Mouse (Mus musculus) monocyte, adult 5-6 weeks (primary cell): ENCODE results near the gene Slc17a4. TPM values are rescaled to one million over a fixed set of nuclear protein-coding genes. Genes with fewer than 3 reads are reported as not detected.

Experiments used
- ATAC-seq: fragments of 153-309, 156-312 bp; replicated peaks from 2 replicates; pipeline ENCODE4 v1.8.0; 2017; ENCODE audit warnings: mild to moderate bottlenecking; ENCODE audit not compliant: low TSS enrichment, insufficient number of reproducible peaks, severe bottlenecking, poor library complexity, low FRiP score
- total RNA-seq: library from RNA; stranded (forward); fragments of 200-1000, 200-491, 200-594 nt; gene quantifications from 3 replicates; pipeline ENCODE4 v1.2.3, GENCODE M21; 2017

Gene Slc17a4
- total RNA-seq, 1 experiment from 2014 or later, result not detected

DNA sequence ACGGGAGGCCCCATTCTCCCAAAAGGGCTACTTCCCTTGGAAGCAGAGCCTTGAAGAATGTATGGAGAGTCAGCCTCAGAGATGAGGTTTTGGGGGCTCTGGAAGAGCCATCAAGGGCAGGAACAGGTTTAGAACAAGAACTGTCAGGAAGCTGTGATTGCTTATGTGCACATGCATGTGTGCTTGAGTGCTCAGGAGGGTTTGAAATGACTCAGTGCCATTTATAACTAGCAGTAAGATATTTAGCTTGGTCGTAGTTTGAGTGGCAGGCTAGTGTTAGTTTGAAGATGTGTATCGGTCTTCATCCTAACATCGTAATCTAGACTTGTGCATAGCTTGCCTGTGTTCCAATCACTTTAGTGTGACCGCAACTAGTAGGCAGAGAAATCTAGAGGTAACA, 7.9 kb downstream of the Slc17a4 start:
- no peak for ATAC-seq

DNA sequence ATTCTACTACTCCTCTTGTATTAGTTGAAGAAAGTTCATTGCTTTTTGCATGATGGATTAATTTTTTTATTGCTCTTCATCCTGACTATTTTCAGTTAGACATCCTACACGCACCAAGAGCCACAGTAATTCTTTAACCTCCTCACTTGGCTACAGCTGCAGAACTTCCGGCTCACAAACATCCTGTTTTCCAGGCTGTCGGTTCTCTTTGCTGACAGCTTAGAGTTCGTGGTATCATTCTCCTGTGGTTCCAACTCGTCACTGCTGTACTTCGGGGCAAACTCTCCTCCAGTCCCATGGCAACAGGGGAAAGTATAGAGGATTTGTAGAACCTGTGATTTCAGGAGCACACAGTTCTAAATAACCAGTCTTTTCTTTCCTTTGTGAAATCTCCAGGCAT, 16.6 kb downstream of the Slc17a4 start:
- no peak for ATAC-seq

DNA sequence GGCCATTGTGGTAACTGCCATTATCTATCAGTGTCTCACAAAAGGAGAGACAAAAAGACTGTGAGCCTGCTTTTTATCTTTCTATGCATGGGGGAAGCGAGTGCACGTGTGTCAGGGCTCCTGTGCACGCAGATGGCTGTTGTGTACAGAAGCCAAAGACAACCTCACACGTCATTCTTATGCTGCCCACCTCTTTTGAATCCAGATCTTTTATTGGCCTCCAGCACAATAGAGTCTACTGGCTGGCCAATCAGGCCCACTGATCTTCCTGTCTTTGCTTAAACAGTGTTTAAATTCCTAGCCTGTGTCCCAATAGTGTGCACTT, 21.6 kb downstream of the Slc17a4 start:
- ATAC-seq, result no peak

DNA sequence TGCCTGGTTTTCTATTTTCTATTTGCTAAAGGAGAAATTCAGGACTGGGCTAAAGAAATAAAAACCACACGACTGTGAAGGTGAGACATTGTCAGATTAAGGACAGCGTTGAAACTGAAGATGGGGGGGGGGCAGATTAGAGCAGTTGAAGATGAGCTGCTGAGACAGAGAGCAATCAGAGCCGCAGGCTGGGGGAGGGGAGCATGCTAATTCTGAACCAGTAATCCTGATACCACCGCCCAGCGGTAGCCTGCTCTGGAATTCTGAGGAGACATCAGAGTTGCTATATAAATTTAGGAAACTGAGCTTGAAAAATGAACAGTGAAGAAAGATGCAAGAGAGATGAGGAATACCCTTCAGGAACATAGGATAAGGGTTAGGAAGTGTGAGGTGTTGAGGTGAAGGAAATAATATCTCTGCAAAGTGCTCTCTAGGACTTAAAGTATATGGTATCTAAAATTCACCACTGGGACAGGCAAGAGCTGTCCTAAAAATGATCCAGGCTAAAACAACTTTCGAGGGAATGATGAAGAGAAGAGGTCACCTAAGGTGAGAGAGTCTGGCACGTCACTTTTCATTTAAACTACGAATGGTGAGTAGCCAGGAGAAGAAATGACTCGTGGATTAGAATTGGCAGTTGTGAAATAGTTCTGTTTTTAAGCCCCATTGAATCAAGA, 22.1 kb downstream of the Slc17a4 start:
- no peak for ATAC-seq

DNA sequence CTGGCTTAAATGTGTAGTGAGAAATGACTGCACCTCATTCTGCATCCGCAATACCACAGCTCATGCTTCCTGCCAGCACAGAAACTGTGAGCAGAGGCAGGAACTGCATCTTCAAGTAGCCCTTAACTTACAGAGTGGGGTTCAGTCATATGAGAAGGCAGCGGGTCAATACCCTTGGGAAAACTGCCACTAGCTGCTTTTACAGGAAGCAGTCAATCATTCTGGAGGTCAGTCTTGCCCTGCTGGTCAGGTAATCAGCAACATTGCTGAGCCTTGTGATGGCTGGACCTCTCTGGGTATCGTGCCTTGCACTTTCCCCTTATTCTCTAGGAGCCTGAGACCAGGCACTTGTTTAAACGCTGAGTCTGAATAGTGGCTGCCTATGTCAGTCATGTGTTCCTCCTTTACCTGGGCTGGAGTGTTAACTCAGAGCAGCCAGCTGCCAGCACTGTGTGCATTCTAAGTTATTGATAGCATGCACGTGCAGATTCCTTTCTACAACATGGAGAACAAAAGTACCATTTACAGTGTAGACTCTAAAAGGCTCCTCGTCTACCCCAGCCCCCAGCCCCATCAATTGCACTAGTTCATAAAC, 25.7 kb downstream of the Slc17a4 start:
- ATAC-seq, result no peak

DNA sequence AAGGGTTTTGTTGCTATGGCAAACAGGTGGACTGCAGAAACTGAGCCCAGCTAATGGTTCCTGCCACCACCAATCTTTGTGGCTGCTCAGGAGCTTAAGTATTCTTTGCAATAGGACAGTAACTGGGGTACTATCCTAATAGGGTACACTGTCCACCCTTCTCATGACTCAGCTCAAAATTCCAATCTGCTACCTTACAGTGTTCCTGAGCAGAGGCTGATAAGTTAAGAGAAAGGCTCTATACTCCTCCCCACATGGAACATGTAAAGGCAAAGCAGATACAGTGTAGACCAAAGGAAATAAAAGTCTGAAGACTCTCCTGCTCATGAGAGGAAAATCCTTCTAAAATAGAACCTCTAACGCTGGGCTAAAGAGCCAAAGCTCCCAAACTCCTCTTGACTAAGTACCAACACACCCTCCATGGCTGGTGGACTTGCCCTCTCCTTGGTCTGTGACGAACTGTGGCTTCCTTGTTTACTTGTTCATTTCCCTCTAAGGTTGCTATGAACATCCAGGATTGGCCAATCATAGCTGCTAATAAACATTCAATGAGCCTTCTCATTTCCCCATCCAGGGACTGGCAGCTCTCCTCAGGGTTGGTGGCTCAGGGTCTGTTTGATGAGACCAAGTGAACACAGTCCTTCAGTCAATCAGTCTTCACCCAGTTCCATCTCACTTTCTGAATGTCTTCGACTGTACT, 27.6 kb downstream of the Slc17a4 start:
- no peak for ATAC-seq

DNA sequence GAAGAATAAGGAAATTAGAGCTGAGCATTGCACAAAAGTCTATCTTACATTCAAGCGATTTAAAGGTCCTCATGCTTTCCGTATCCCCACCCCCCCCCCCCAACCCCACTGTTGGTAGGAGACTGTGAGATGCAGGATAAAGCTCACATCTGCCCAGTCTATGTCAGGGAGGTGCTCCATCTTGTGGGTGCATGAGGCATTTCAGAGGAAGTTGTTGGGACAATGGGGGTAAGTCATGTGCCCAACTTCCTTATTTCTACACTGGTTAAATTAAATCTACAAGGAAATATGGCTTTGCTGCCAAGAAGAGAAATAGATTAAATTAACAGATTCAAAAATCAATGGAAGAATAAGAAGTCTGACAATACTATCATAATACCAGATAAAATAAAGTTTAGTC, 29.3 kb downstream of the Slc17a4 start:
- peak; percentile 95 for ATAC-seq

DNA sequence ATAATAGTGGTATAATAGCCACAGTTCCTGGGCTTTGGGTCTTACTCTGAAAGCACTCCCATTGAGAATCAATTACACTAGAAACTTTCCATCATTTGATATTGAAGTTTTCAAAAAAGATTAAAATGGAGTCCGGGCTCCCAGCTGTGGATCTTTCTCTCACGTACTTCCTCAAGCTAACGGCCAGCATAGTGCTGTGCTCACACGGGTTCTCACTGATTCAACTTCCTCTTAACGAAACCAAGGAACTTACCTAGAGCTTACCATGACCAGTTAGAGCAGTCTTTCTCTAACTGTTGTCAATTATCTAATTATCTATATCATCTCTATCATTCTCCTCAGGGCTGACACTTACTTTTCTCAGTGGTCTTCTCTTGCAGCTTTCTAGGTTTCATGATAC, 35.2 kb downstream of the Slc17a4 start:
- ATAC-seq, result peak; percentile 79; the same call in 1 of the 2 replicates

DNA sequence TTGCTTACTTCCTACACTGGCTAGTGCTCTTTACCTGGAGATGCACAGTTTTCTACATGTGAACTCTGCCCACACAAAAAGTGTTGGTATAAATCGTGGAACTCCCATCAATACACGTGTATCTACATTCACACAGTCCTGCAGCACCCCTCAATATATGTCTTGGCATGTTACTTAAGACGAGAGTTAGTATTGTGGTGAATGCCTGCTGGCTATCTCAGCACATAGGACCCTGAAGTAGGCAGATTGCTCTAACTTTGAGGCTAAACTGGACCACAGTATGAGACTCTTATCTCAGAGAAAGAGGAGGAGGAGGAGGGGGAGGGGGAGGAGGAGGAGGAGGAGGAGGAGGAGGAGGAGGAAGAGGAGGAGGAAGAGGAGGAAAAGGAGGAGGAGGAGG, 35.7 kb downstream of the Slc17a4 start:
- ATAC-seq, result no peak

DNA sequence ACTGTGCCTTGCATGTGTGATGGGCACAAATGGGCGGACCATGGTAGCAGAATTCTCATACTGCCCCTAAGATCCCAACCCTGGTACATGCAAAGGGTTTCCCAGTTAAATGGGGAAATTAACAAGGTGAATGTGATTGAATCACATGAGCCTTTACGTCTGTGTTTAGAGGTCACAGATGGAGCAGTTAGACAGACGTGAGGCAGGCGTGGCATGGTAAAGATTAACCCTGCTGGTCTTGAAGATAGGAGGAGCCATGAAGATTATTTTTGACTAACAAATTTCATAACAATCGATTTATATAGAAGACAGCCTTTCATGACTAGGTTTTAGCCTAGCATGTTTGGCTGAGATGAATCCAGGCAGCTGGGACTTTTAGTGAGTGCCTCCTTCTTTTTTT, 41.7 kb downstream of the Slc17a4 start:
- ATAC-seq, result no peak

DNA sequence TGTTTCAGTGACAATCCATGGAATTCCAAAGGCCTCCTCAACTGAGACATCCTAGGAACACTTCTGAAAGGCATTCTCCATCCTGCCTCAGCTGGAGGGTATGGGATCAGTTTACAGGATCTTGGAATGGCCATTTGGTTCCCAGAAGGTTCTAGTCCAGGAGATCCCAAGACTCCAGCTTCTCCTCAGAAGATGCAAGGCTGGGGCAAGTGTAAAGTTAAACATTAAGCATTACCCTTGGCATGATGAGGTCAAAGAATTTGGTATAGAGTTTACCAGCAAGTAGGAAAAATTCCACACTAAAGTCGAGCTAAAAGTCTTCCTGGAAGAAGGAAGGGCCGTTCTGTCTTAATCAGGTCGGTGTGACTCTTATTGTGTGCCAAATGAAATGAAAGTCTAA, 44.8 kb downstream of the Slc17a4 start:
- no peak for ATAC-seq

DNA sequence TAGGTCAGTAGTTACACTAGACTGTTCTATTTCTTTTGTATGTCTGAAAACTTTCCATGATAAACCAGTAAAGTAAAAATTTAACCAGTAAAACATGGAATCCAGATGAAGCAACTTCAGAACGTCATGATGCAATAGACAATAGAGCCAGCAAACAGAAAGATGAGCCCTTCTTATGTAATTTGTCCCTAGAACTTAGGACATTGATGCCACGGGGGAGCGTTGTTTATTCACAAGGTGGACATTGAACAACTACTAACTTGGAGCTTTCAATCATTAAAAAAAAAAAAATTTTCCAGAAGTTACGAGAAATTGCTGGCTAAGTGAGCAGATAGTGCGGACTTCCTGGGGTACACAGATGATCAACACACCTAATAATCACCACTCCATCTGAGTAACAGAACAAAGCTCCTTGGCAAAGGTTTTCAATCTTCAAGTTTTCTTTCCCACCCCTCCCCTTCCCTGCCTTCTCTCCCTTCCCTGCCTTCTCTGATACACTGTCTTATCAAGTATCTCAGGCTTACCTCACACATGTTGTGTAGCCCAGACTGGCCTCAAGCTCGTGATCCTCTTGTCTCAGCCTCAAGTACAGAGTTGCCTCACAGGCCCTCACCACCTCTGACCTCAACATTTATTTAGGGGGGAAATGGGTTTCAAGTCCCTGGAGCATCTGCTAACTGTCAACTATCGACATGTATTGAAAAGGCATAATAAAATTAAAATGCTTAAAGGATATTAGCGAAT, 45.8 kb downstream of the Slc17a4 start:
- no peak for ATAC-seq

DNA sequence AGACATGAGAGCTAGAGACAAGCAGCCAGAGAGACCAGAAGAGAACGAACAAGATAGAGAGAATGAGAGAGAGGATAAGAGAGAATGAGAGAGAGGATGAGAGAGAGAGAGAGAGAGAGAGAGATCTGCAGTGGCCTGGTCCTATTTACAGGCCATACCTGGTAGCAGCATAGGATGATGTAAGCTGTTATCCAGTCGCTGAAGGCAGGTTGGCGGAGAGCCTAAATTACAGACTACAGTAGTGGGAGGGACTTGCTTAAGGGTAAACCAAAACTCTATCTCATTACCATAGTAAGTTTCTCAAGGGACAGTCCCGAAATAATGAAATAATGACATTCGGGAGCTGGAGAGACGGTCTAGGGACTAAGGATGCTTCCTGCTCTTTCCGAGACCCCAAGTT, 47.4 kb downstream of the Slc17a4 start, which contains the start of gene Slc17a1:
Gene Slc17a1 (plus strand): TSS at position 346 of the 400 bp plus-strand sequence.
- ATAC-seq, result no peak

DNA sequence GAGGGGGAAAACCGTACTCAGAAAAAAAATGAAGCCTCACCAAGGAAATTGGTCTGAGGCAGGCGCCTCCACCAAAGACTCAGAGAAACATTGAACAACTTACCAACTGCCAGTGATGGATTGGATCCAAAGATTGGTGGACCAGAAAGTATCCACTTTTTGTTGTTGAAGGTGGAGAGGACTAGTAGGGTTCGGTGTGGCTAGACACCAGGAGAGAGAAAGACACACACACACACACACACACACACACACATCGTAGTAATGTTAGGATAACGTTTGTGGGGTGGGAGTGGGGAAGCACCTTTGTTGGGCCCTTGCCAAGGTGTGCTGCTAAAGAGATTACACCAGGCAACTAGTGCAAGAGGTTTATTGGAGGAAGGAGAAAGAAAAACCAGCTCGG, 47.8 kb downstream of the Slc17a4 start:
- ATAC-seq, result no peak

DNA sequence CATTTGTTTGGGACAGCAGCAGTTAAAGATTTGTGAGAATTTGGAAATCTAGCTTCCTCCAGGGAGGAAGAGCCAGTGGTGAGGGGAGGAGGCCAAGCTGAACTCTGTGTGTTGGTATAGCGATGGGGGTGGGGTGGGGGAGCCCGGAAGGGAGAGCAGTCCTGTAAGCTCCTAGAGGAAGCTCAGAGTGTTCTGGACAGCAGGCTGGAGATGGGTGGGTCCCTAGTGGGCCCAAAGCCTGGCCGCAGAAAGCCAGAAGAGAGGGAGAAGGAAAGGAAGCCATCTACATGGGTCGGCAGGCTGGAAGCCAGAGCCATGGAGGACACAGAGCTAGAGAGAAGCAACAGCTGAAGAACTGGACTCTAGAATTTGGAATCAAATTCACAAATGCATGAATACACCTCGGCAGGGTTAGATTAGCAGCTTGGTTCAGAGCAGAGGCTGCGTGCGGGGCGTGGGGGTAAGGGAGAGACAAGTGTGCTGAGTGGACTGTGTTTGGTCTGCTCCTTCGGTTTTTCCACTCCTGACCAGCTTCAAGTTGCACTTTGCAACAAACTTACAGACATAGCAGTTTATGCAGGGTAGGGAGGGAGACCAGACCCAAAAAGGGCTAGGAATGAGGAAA, 48.6 kb downstream of the Slc17a4 start:
- ATAC-seq, result no peak

DNA sequence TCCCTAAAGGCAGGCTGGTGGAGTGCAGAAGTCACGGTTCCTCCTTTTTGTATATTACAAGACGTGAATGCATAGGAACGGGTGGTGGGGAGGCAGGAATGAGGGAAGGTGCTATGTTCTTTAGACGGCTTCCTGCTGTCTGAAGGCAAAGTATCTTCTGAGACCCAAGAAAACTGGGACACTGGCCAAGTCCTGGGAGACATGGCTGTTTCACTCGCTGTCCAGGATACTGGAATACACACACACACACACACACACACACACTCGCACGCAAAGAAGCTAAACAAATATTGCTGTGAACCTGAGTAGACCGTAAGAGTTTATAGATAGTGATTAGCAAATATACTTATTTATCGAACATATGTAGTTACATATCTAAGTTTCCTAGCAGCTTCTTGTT, 50.1 kb downstream of the Slc17a4 start:
- no peak for ATAC-seq

DNA sequence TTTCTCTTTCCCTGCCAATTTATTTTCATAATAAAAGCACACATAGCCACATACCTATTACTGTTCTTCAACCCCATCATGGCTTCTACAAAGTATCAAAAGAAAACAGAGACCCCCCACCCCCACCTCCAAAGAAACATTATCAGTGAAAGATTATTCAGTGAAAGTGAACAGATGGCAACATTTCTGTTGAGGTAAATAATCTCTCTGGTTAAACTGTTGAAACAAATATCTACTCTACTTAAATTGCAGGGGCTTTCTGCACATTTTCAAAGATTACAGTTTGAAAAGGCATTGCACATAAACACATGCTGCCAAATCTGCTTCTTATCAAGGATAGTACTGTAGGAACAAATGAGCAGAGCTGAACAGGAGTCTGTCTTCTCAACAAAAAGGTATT, 53.0 kb downstream of the Slc17a4 start:
- ATAC-seq, result no peak

DNA sequence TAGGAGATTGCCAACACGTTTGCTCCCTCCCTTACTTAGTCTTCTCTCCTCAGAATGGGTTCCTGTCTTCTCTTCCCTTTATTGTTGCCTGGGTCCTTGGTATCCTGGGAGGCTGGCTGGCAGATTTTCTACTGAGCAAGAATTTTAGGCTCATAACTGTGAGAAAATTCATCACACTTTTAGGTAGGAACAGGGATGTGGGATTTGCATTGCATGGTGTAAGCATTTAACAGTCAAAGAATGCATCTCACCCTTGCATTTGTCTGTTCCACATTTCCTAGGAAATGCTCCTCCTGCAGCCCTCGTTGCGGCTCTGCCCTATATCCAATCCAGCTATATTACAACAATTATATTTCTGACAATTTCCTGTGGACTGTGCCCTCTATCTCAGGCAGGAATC, 58.4 kb downstream of the Slc17a4 start:
- ATAC-seq, result no peak

DNA sequence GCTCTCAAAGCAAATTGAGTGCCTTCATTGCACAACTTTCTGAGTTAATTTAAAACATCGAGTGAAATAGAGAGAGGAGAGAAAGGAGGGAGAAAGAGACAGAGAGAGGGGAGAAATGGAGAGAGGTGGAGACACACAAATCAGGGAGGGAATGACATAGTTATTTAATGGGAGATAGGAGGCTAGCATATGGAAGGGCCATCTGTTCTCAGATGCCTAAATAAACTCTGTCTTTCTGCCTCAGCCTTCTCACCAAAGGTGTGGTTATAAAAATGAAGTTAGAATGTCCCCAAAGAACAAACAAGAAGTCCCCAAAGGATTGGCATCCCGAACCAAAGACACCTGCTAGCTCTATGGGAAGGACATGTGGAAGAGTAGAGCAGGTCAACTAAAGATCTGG, 65.5 kb downstream of the Slc17a4 start:
- ATAC-seq, result no peak
